22 mouse cellular contexts compared by ENCODE assay signal in the genomic region with DNA sequence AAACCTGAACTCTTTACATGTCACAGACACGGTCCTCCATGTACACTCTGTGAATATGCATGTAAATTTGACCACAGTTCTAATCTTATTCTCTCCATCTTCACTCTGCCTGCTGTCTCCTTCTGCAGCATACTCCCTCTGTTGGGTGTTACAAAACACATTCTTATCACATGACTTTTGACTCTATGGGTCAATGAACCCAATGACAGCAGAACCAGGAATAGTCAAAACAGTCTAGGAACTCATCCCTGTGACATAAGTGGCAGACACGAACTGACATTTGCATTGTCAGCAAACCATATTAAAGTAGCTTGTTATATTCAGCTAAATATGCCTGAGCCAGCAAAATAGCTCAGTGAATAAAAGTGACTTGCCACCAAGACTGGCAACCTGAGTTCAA.
DNase-seq lines count a peak whose midpoint lies in the region; ATAC-seq and TF ChIP-seq lines count a peak whose summit lies in the region.
"Had no signal": no experiment of that assay in that cellular context is flagged by ENCODE, and none has a peak within 500 bp of the region (broad histone marks: within the 10 kb centered on the region; RNA-seq: fewer than 3 reads in every experiment).

No protein-coding gene starts in this region.

- H3K36me3 ChIP-seq in liver, adult 2 months (ENCODE audit: control insufficient read depth, insufficient read depth, low read length): no peaks in the 10 kb centered on the region
- no peaks in the 10 kb centered on the region for H3K36me3 ChIP-seq in liver, postnatal 0 days (replicated peaks; ENCODE audit: insufficient read depth, low read length)
- no peaks in the 10 kb centered on the region for H3K36me3 ChIP-seq in liver, embryonic 12.5 days
- no peaks in the 10 kb centered on the region for H3K36me3 ChIP-seq in splenic B cell, adult 2 months (ENCODE audit: control insufficient read depth, insufficient read depth, low read length, poor library complexity, severe bottlenecking)
- H3K36me3 ChIP-seq: G1E had no signal

- H3K4me3 ChIP-seq in liver, adult 2 months (ENCODE audit: insufficient read depth, low read depth, low read length): no peak overlapping the region
- no peak overlapping the region for H3K4me3 ChIP-seq in liver, postnatal 0 days (ENCODE audit: low read depth, low read length)
- no peak overlapping the region for H3K4me3 ChIP-seq in liver, embryonic 12.5 days
- H3K4me3 ChIP-seq in gastrocnemius, adult 2 months: no peak overlapping the region

- H3K4me1 ChIP-seq in liver, adult 2 months (ENCODE audit: control insufficient read depth, insufficient read depth, low read length): peaks cover 3% of the 10 kb centered on the region; the same call in 1 of the 2 replicates
- H3K4me1 ChIP-seq in liver, postnatal 0 days (ENCODE audit: insufficient read depth): 0 out of 2 replicates have a peak, but pooled peaks cover 4% of the 10 kb centered on the region
- no peaks in the 10 kb centered on the region for H3K4me1 ChIP-seq in liver, embryonic 12.5 days

- ATAC-seq in liver, postnatal 0 days: peak; percentile 66
- no peak for ATAC-seq in liver, embryonic 12.5 days
- ATAC-seq: activated CD4-positive, CD25-positive, alpha-beta regulatory T cell, adult 4 months; CD4-positive, CD25-positive, alpha-beta regulatory T cell, adult 4 months; Patski had no signal

- no peak overlapping the region for H3K9ac ChIP-seq in liver, adult 2 months (ENCODE audit: low read depth, low read length)
- no peak overlapping the region for H3K9ac ChIP-seq in liver, postnatal 0 days (replicated peaks)
- no peak overlapping the region for H3K9ac ChIP-seq in liver, embryonic 12.5 days

- DNase-seq in liver, adult 2 months (ENCODE audit: extremely low read depth, low read depth, low spot score): peak; percentile 75
- DNase-seq in liver: no peak
- no peak for DNase-seq in liver, postnatal 0 days
- DNase-seq in splenic B cell, adult 2 months (ENCODE audit: low read depth, low spot score): peak; percentile 11
- peak; percentile 5 for DNase-seq in yolk sac, embryonic 10.5 days (ENCODE audit: low spot score)
- DNase-seq in lung, postnatal 14 days: no peak
- no peak for DNase-seq in gastrocnemius, adult 2 months
- DNase-seq: adrenal gland, adult 2 months; adrenal gland, adult 8-10 months; adrenal gland, postnatal 10 days; adrenal gland, postnatal 14 days; adrenal gland, postnatal 25 days; adrenal gland, postnatal 36 days; B cell, adult 2 months; cerebellum, adult 11 months; cerebellum, adult 11-12 months had no signal

- H3K9me3 ChIP-seq in liver, postnatal 0 days (ENCODE audit: low read length): no peaks in the 10 kb centered on the region
- H3K9me3 ChIP-seq in liver, embryonic 12.5 days (replicated peaks): no peaks in the 10 kb centered on the region

- H3K27ac ChIP-seq in liver, adult 2 months (replicated peaks; ENCODE audit: insufficient read depth, low read depth, low read length): no peak overlapping the region
- no peak overlapping the region for H3K27ac ChIP-seq in liver, postnatal 0 days (ENCODE audit: low read depth)
- no peak overlapping the region for H3K27ac ChIP-seq in liver, embryonic 12.5 days
- no peak overlapping the region for H3K27ac ChIP-seq in gastrocnemius, adult 2 months

- WGBS in liver, adult 2 months: 51% methylated on average over 2 of the region's 2 CpGs
- 62% methylated on average over 2 of the region's 2 CpGs for WGBS in liver, postnatal 0 days (ENCODE audit: insufficient replicate concordance)
- WGBS in liver, embryonic 12.5 days (ENCODE audit: insufficient replicate concordance): 68% methylated on average over 2 of the region's 2 CpGs

- intact Hi-C loops in gastrocnemius, adult 2 months (cut with DNase I): no loop called here

- H3K27me3 ChIP-seq in liver, adult 2 months (ENCODE audit: control insufficient read depth, insufficient read depth, low read length): no peaks in the 10 kb centered on the region
- H3K27me3 ChIP-seq in liver, postnatal 0 days (ENCODE audit: insufficient read depth, low read length): no peaks in the 10 kb centered on the region
- no peaks in the 10 kb centered on the region for H3K27me3 ChIP-seq in liver, embryonic 12.5 days (replicated peaks)
- no peaks in the 10 kb centered on the region for H3K27me3 ChIP-seq in splenic B cell, adult 2 months (ENCODE audit: control insufficient read depth, insufficient read depth, low read length, poor library complexity, severe bottlenecking)
- H3K27me3 ChIP-seq: CH12.LX, Patski had no signal

- H3K4me2 ChIP-seq in liver, postnatal 0 days (ENCODE audit: low read depth, low read length): no peak overlapping the region
- H3K4me2 ChIP-seq in liver, embryonic 12.5 days: no peak overlapping the region

- TF ChIP-seq CTCF in liver, adult 2 months (IDR thresholded peaks at IDR 0.05; ENCODE audit: low read depth, low read length): no peak
- TF ChIP-seq CTCF in liver, postnatal 0 days (IDR thresholded peaks at IDR 0.05; ENCODE audit: low read depth): 0 out of 2 replicates have a peak, but pooled peaks have one; percentile 10
- TF ChIP-seq CTCF in gastrocnemius, adult 2 months (IDR thresholded peaks at IDR 0.05): no peak

- no peak for TF ChIP-seq EP300 in liver, postnatal 0 days (IDR thresholded peaks at IDR 0.05; ENCODE audit: low read depth)

- H3K79me2 ChIP-seq in liver, adult 2 months (ENCODE audit: control insufficient read depth, insufficient read depth, low read length): no peaks in the 10 kb centered on the region; the same call in 1 of the 2 replicates

- no peak for TF ChIP-seq POLR2A in liver, adult 2 months (IDR thresholded peaks at IDR 0.05; ENCODE audit: extremely low read depth, insufficient read depth, low read length)

Comparison
In these comparisons a context has a peak if more than half of its experiments do, and no peak if none do; other contexts are left out.
1. DNase-seq: peak in liver, adult 2 months (single experiment), splenic B cell, adult 2 months (single experiment) and yolk sac, embryonic 10.5 days (single experiment); none in liver (single experiment), liver, postnatal 0 days (single experiment), lung, postnatal 14 days (single experiment) and gastrocnemius, adult 2 months (single experiment).